Mouse (Mus musculus) forebrain, embryonic 11.5 days (tissue): ENCODE measurements at regions not wholly inside any gene's neighbourhood (a gene's known extent, or its start where the extent isn't known, plus 50 kb on each side); places are given as distances from the start of the nearest gene placed in this dataset.
A peak's percentile ranks its signal among the peaks of the same experiment; 100 is the strongest.

Experiments
- ATAC-seq: fragments of 200-750 bp; cut with Nextera tagmentation; replicated peaks from 2 replicates; pipeline ENCODE4 v1.8.0; 2017; ENCODE audit warnings: moderate TSS enrichment; ENCODE audit not compliant: low FRiP score
- DNase-seq: peaks from one replicate; pipeline ENCODE4 v3.0.0-alpha.2; 2017; ENCODE audit warnings: low spot score
- H3K27ac ChIP-seq: fragments of 300-500 bp; sonication (generic); 2 replicates; pipeline ENCODE4 v1.5.1; 2014; ENCODE audit warnings: low read depth, low read length
- H3K27me3 ChIP-seq: fragments of 300-500 bp; sonication (generic); 2 replicates; pipeline ENCODE4 v1.6.1; 2014; ENCODE audit warnings: mild to moderate bottlenecking, low read length, mixed read lengths; ENCODE audit not compliant: control insufficient read depth, insufficient read depth
- H3K36me3 ChIP-seq: fragments of 300-500 bp; sonication (generic); 2 replicates; pipeline ENCODE4 v1.6.1; 2014; ENCODE audit warnings: mild to moderate bottlenecking, low read length, moderate library complexity, mixed read lengths; ENCODE audit not compliant: control insufficient read depth, insufficient read depth
- H3K4me1 ChIP-seq: fragments of 300-500 bp; sonication (generic); replicated peaks from 2 replicates; pipeline ENCODE4 v1.6.1; 2014; ENCODE audit warnings: low read length, mixed read lengths; ENCODE audit not compliant: control insufficient read depth, insufficient read depth
- H3K4me2 ChIP-seq: fragments of 300-500 bp; sonication (generic); 2 replicates; pipeline ENCODE4 v1.6.1; 2014; ENCODE audit warnings: low read depth, mild to moderate bottlenecking, low read length, moderate library complexity, mixed read lengths; ENCODE audit not compliant: severe bottlenecking
- H3K4me3 ChIP-seq: fragments of 300-500 bp; sonication (generic); 2 replicates; pipeline ENCODE4 v1.5.1; 2014; ENCODE audit warnings: low read depth, low read length
- H3K9ac ChIP-seq: fragments of 300-500 bp; sonication (generic); 2 replicates; pipeline ENCODE4 v1.6.1; 2014; ENCODE audit warnings: low read length
- H3K9me3 ChIP-seq: fragments of 300-500 bp; sonication (generic); 2 replicates; pipeline ENCODE4 v1.6.1; 2016; ENCODE audit warnings: low read length, mixed read lengths; ENCODE audit not compliant: control insufficient read depth
- WGBS: fragments of 180-500 bp; shearing (Covaris S2); extraction: QIAGEN DNeasy Blood & Tissue Kit; methylation state at CpG from one replicate; pipeline ENCODE4 v1.1.7; 2014; 5-methylcytosine and 5-hydroxymethylcytosine counted together

DNA sequence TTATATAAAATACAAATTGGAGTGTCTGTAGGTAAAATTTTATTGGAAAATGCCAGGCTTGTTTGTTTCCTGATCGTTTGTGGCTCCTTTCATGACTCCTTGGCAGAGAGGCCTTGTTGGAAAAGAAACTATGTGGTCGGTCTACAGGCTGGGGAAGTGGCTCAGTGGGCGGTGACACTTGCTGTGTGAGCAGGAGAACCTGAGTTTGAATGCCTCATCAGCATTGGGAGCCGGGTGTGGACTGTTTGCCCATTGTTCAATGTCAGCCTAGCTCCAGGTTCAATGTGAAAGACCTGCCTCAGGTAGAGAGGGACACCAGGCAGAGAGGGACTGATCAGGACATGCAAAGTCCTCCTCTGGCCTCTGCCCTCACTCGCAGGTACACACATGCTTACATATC lies 235.4 kb downstream of the Tle3 start:
- Histone ChIP-seq H3K4me2 (no peak overlapping the region), H3K9ac (no peak overlapping the region), H3K4me1 (no peaks in the 10 kb centered on the region; the same call in 1 of the 2 replicates), H3K27ac (no peak overlapping the region), H3K4me3 (no peak overlapping the region), H3K36me3 (no peaks in the 10 kb centered on the region), H3K27me3 (no peaks in the 10 kb centered on the region), H3K9me3 (no peaks in the 10 kb centered on the region)
- WGBS = 79% methylated on average over 5 of the region's 5 CpGs
- no peak for DNase-seq
- no peak for ATAC-seq

GRCm38 (mm10) chr9:61602353-61602978 lies 230.3 kb downstream of the Tle3 start:
- no peaks in the 10 kb centered on the region for H3K27me3 ChIP-seq
- DNase-seq = peak; percentile 57
- WGBS = 53% methylated on average over 7 of the region's 7 CpGs
- no peaks in the 10 kb centered on the region; the same call in none of the 2 replicates for H3K4me1 ChIP-seq
- no peak for ATAC-seq
- no peaks in the 10 kb centered on the region for H3K9me3 ChIP-seq
- no peaks in the 10 kb centered on the region for H3K36me3 ChIP-seq
- H3K9ac ChIP-seq = no peak overlapping the region
- no peak overlapping the region for H3K4me3 ChIP-seq
- H3K27ac ChIP-seq = no peak overlapping the region
- no peak overlapping the region for H3K4me2 ChIP-seq

- no peaks in the 10 kb centered on the region for H3K27me3 ChIP-seq
- H3K9ac ChIP-seq = no peak overlapping the region
- no peak for DNase-seq
- no peaks in the 10 kb centered on the region for H3K9me3 ChIP-seq
- H3K36me3 ChIP-seq = no peaks in the 10 kb centered on the region
- H3K4me3 ChIP-seq = no peak overlapping the region
- no peaks in the 10 kb centered on the region; the same call in none of the 2 replicates for H3K4me1 ChIP-seq
- 79% methylated on average over 6 of the region's 6 CpGs for WGBS
- no peak overlapping the region for H3K27ac ChIP-seq
- ATAC-seq = no peak
- H3K4me2 ChIP-seq = no peak overlapping the region
These were observed 229.7 kb downstream of the Tle3 start for GRCm38 (mm10) chr9:61601911-61602310.

GRCm38 (mm10) chr9:61597287-61597686 lies 225.1 kb downstream of the Tle3 start:
- Histone ChIP-seq H3K4me3 (no peak overlapping the region), H3K9ac (no peak overlapping the region), H3K4me1 (peaks cover 2% of the 10 kb centered on the region; the same call in 1 of the 2 replicates), H3K9me3 (no peaks in the 10 kb centered on the region), H3K4me2 (no peak overlapping the region), H3K36me3 (no peaks in the 10 kb centered on the region), H3K27me3 (no peaks in the 10 kb centered on the region), H3K27ac (no peak overlapping the region)
- no peak for ATAC-seq
- 41% methylated on average over 7 of the region's 7 CpGs for WGBS
- DNase-seq = peak; percentile 52

DNA sequence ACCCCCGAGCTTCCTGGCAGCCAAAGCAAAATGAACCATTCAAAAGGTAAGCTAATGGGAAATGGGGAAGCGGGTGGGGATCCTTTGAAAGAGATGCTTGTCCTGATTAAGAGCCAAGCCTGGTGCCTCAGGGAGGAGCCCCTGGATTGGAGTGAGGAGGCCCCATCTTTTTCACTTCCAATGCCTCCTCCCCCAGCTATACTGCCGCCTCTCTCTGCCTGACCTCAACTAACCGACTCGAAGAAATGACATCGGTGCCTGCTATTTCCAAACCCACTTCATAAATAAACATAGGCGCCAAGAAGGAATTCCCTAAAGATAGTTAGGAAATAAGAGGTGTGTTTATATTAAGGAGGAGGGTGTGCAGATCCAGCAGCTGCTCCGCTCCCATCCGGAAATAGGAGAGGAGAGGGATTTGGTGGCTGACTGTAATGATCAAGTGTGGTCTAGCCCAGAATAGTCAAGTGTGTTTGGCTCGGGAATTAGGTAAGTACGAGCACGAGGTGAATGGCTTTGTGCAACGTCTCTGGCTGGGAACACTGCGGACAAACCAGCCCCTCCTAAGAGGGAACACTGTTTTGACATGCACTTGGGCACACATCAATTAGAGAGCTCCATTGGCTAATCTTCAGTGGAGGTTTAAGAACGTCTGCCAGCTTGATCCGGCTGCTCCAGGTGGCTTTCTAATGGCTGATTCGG lies 224.4 kb downstream of the Tle3 start:
- H3K9ac ChIP-seq = no peak overlapping the region
- H3K36me3 ChIP-seq = no peaks in the 10 kb centered on the region
- H3K4me2 ChIP-seq = no peak overlapping the region
- WGBS = 57% methylated on average over 17 of the region's 17 CpGs
- H3K27me3 ChIP-seq = no peaks in the 10 kb centered on the region
- DNase-seq (no peak), ATAC-seq (no peak)
- H3K9me3 ChIP-seq = no peaks in the 10 kb centered on the region
- H3K4me3 ChIP-seq = no peak overlapping the region
- no peak overlapping the region for H3K27ac ChIP-seq
- peaks cover 2% of the 10 kb centered on the region; the same call in 1 of the 2 replicates for H3K4me1 ChIP-seq

DNA sequence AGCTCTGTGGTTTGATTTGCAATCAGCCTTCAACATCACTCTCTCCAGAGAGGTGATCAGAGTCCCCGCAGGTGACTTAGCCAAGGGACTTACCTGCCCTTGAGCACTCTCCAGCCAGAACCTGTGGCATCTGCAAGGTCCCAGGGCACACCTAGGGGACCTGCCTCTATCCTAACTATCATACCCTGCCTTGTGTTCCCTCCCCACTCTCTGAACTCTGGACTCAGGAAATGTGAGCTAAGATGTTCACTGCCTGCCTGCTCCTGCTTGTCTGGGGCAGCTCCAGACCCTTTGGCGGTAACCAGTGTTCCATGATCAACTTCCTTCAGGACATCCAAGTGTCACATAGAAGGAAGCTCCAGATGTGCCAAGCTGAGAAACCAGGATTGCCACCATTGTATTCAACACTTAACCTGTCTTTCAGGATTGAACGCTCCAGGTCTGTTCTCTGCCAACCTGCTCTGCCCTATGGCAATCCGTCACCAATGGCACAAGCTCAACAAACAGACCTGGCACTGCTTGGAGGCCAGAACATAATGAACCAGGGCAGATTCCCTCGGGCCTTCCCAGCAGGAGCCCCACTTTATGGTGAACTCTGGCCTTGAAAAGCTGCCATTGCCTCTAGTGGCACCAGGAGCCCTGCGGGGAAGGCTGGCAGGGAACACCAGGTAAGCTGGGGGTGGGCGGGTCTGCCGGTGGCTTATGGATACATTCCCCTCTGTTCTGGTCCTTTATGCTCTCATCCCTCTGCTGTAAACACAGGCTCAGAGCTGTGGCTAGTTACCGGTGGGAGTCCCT lies 223.2 kb downstream of the Tle3 start:
- ATAC-seq = no peak
- no peaks in the 10 kb centered on the region for H3K36me3 ChIP-seq
- 75% methylated on average over 9 of the region's 9 CpGs for WGBS
- no peaks in the 10 kb centered on the region for H3K9me3 ChIP-seq
- H3K4me1 ChIP-seq = peaks cover 2% of the 10 kb centered on the region; the same call in 1 of the 2 replicates
- no peaks in the 10 kb centered on the region for H3K27me3 ChIP-seq
- no peak overlapping the region for H3K4me3 ChIP-seq
- H3K27ac ChIP-seq = no peak overlapping the region
- no peak overlapping the region for H3K4me2 ChIP-seq
- DNase-seq = no peak
- no peak overlapping the region for H3K9ac ChIP-seq

DNA sequence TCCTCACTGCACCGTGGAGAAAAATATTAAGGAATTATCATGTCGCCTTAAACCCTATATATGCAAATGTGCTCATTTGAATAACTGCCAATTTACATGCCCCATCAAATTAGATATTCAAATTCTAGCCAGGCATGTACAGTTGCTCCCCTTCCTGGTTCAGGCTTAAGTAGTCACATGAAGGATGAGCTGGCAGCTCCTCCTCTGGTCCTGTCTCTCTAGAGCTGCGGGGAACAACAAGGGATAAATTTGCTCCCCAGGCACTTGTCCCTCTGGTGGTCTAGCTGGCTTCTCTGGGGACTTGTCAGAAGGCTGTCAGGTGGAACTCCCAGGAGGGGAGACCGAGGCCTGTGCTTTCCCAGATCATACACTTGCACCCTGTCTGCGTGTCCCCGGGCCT lies 221.8 kb downstream of the Tle3 start:
- Histone ChIP-seq H3K9ac (no peak overlapping the region), H3K36me3 (no peaks in the 10 kb centered on the region), H3K4me1 (peaks cover 2% of the 10 kb centered on the region; the same call in 1 of the 2 replicates), H3K4me3 (no peak overlapping the region), H3K9me3 (no peaks in the 10 kb centered on the region), H3K4me2 (no peak overlapping the region), H3K27me3 (no peaks in the 10 kb centered on the region), H3K27ac (no peak overlapping the region)
- DNase-seq (no peak), ATAC-seq (no peak)
- WGBS = 86% methylated on average over 6 of the region's 6 CpGs

- 91% methylated on average over 10 of the region's 10 CpGs for WGBS
- H3K9ac ChIP-seq = no peak overlapping the region
- no peaks in the 10 kb centered on the region for H3K9me3 ChIP-seq
- ATAC-seq (no peak), DNase-seq (no peak)
- no peaks in the 10 kb centered on the region for H3K27me3 ChIP-seq
- H3K4me1 ChIP-seq = no peaks in the 10 kb centered on the region
- H3K36me3 ChIP-seq = no peaks in the 10 kb centered on the region
- no peak overlapping the region for H3K27ac ChIP-seq
- no peak overlapping the region for H3K4me2 ChIP-seq
- H3K4me3 ChIP-seq = no peak overlapping the region
These were observed 217.6 kb downstream of the Tle3 start for GRCm38 (mm10) chr9:61589727-61590299.
